ENCODE assay signal across 14 mouse cellular contexts in genomic region chr5:76321249-76322196, GRCm38 (mm10). TPM values are rescaled to one million over a fixed set of nuclear protein-coding genes. Genes with fewer than 3 reads are reported as not detected.
A peak's percentile ranks its signal among the peaks of the same experiment; 100 is the strongest.
DNase-seq lines count a peak whose midpoint lies in the region; ATAC-seq lines count a peak whose summit lies in the region.
"Had no signal": no experiment of that assay in that cellular context is flagged by ENCODE, and none has a peak within 500 bp of the region (broad histone marks: within the 10 kb centered on the region; RNA-seq: fewer than 3 reads in every experiment).

No protein-coding gene starts in this region.

- no peak overlapping the region for H3K9ac ChIP-seq in midbrain, embryonic 15.5 days
- H3K9ac ChIP-seq: liver, embryonic 15.5 days had no signal

- no peak for ATAC-seq in midbrain, embryonic 15.5 days (replicated peaks)
- ATAC-seq: intestine, postnatal 0 days had no signal

- H3K9me3 ChIP-seq in midbrain, embryonic 10.5 days (replicated peaks): no peaks in the 10 kb centered on the region
- H3K9me3 ChIP-seq in midbrain, embryonic 15.5 days: no peaks in the 10 kb centered on the region
- H3K9me3 ChIP-seq: liver, embryonic 15.5 days had no signal

- H3K4me2 ChIP-seq in midbrain, embryonic 15.5 days: no peak overlapping the region
- H3K4me2 ChIP-seq: liver, embryonic 15.5 days had no signal

- peak overlapping the region; percentile 33; the same call in 1 of the 2 replicates for H3K27ac ChIP-seq in midbrain, embryonic 10.5 days (replicated peaks)
- H3K27ac ChIP-seq in midbrain, embryonic 15.5 days: no peak overlapping the region
- H3K27ac ChIP-seq: liver, embryonic 15.5 days had no signal

- peaks cover 14% of the 10 kb centered on the region for H3K4me1 ChIP-seq in midbrain, embryonic 10.5 days
- H3K4me1 ChIP-seq in midbrain, embryonic 15.5 days: peaks cover 4% of the 10 kb centered on the region; the same call in 1 of the 2 replicates
- H3K4me1 ChIP-seq: liver, embryonic 15.5 days had no signal

- H3K27me3 ChIP-seq in midbrain, embryonic 10.5 days (ENCODE audit: low read depth, poor library complexity, severe bottlenecking): no peaks in the 10 kb centered on the region
- H3K27me3 ChIP-seq in midbrain, embryonic 15.5 days (replicated peaks): no peaks in the 10 kb centered on the region
- H3K27me3 ChIP-seq: liver, embryonic 15.5 days had no signal

- WGBS in midbrain, embryonic 10.5 days: 26% methylated on average over 11 of the region's 11 CpGs
- 14% methylated on average over 11 of the region's 11 CpGs for WGBS in midbrain, embryonic 15.5 days

- DNase-seq in midbrain, embryonic 10.5 days (ENCODE audit: low spot score): peak; percentile 23
- DNase-seq in WW6 (ENCODE audit: low read depth, low spot score): peak; percentile 73
- peak; percentile 2 for DNase-seq in embryo, embryonic 9.5 days (ENCODE audit: extremely low spot score)
- DNase-seq in lung, postnatal 4 days: peak; percentile 18 to 23
- DNase-seq in spleen, adult 18-20 months: no peak
- DNase-seq in urinary bladder, postnatal 4 days (ENCODE audit: low spot score in 2 of 2): no peak
- DNase-seq: adrenal gland, postnatal 25 days; cerebellum, adult 2 months; kidney, postnatal 4 days had no signal

- no peaks in the 10 kb centered on the region for H3K36me3 ChIP-seq in midbrain, embryonic 10.5 days
- H3K36me3 ChIP-seq in midbrain, embryonic 15.5 days (replicated peaks): no peaks in the 10 kb centered on the region
- H3K36me3 ChIP-seq: liver, embryonic 15.5 days had no signal

- no peak overlapping the region for H3K4me3 ChIP-seq in midbrain, embryonic 10.5 days
- no peak overlapping the region for H3K4me3 ChIP-seq in midbrain, embryonic 15.5 days
- H3K4me3 ChIP-seq: erythroblast, embryonic 14.5 days; liver, embryonic 15.5 days had no signal

RNA-seq across cellular contexts. Expression of gene Pdcl2, which starts 9.4 kb away (rescaled TPM):
- polyA plus RNA-seq in midbrain, embryonic 10.5 days (2016; fragmentation: Nextera tagmentation; extraction: Ambion mirVana): not detected in 2 replicates
- polyA plus RNA-seq in midbrain, embryonic 15.5 days (2015; fragmentation: Nextera tagmentation; extraction: Ambion mirVana): not detected in 2 replicates
- polyA plus RNA-seq: cerebellum, adult 2 months; erythroblast, embryonic 14.5 days; heart, postnatal 0 days; intestine, postnatal 0 days; liver, embryonic 15.5 days had no signal

RNA-seq across cellular contexts. Expression of gene Clock, which starts 16.9 kb away (rescaled TPM):
- polyA plus RNA-seq in midbrain, embryonic 10.5 days (2016; fragmentation: Nextera tagmentation; extraction: Ambion mirVana): 10.9 and 12.1 TPM in 2 replicates
- 15.0 and 16.8 TPM in 2 replicates for polyA plus RNA-seq in midbrain, embryonic 15.5 days (2015; fragmentation: Nextera tagmentation; extraction: Ambion mirVana)

RNA-seq across cellular contexts. Expression of gene Nmu, which starts 42.1 kb away (rescaled TPM):
- polyA plus RNA-seq in midbrain, embryonic 10.5 days (2016; fragmentation: Nextera tagmentation; extraction: Ambion mirVana): 0.28 and 0.45 TPM in 2 replicates
- polyA plus RNA-seq in midbrain, embryonic 15.5 days (2015; fragmentation: Nextera tagmentation; extraction: Ambion mirVana): 0.56 TPM in 1 of 2 replicates, not detected in the other
- polyA plus RNA-seq: cerebellum, adult 2 months; erythroblast, embryonic 14.5 days; heart, postnatal 0 days; liver, embryonic 15.5 days had no signal

Comparison
In these comparisons a context has a peak if more than half of its experiments do, and no peak if none do; other contexts are left out.
1. DNase-seq: peak in midbrain, embryonic 10.5 days (single experiment), WW6 (single experiment), embryo, embryonic 9.5 days (single experiment) and lung, postnatal 4 days (2 of 2); none in spleen, adult 18-20 months (0 of 2) and urinary bladder, postnatal 4 days (0 of 2).